Mouse (Mus musculus) forebrain, embryonic 16.5 days (tissue): ENCODE measurements around the gene Mia2. TPM values are rescaled to one million over a fixed set of nuclear protein-coding genes. Genes with fewer than 3 reads are reported as not detected.

Experiments used
- ATAC-seq: fragments of 200-750 bp; cut with Nextera tagmentation; 2 replicates; pipeline ENCODE4 v1.8.0; 2017; ENCODE audit warnings: mild to moderate bottlenecking, moderate library complexity
- H3K27ac ChIP-seq: fragments of 300-500 bp; sonication (generic); 2 replicates; pipeline ENCODE4 v1.5.1; 2014; ENCODE audit warnings: low read length, control low read depth
- H3K27me3 ChIP-seq: fragments of 300-500 bp; sonication (generic); replicated peaks from 2 replicates; pipeline ENCODE4 v1.6.1; 2014; ENCODE audit warnings: low read length; ENCODE audit not compliant: control insufficient read depth, insufficient read depth
- H3K36me3 ChIP-seq: fragments of 300-500 bp; sonication (generic); 2 replicates; pipeline ENCODE4 v1.6.1; 2014; ENCODE audit not compliant: control insufficient read depth, insufficient read depth
- H3K4me1 ChIP-seq: fragments of 300-500 bp; sonication (generic); replicated peaks from 2 replicates; pipeline ENCODE4 v1.6.1; 2014; ENCODE audit warnings: low read length; ENCODE audit not compliant: control insufficient read depth, insufficient read depth
- H3K4me2 ChIP-seq: fragments of 300-500 bp; sonication (generic); 2 replicates; pipeline ENCODE4 v1.6.1; 2014; ENCODE audit warnings: mild to moderate bottlenecking, low read length, control low read depth
- H3K4me3 ChIP-seq: fragments of 300-500 bp; sonication (generic); replicated peaks from 2 replicates; pipeline ENCODE4 v1.5.1; 2014; ENCODE audit warnings: mild to moderate bottlenecking, low read length, control low read depth
- H3K9ac ChIP-seq: fragments of 300-500 bp; sonication (generic); replicated peaks from 2 replicates; pipeline ENCODE4 v1.6.1; 2014; ENCODE audit warnings: low read depth, low read length, control low read depth
- H3K9me3 ChIP-seq: fragments of 300-500 bp; sonication (generic); 2 replicates; pipeline ENCODE4 v1.6.1; 2016; ENCODE audit warnings: low read length; ENCODE audit not compliant: control insufficient read depth
- WGBS: fragments of 180-500 bp; shearing (Covaris S2); extraction: QIAGEN DNeasy Blood & Tissue Kit; methylation state at CpG from one replicate; pipeline ENCODE4 v1.1.7; 2014; 5-methylcytosine and 5-hydroxymethylcytosine counted together
- polyA plus RNA-seq: library from polyadenylated mRNA; unstranded; fragments of >200 nt; fragmentation: Nextera tagmentation; extraction: Ambion mirVana; gene quantifications from 2 replicates; pipeline ENCODE4 v1.2.1, GENCODE M21; 2015

Mia2 gene
- polyA plus RNA-seq, 1 experiment from 2014 or later = 33.0 TPM

- Histone ChIP-seq H3K27ac (no peak overlapping the region), H3K4me3 (no peak overlapping the region), H3K4me1 (peaks cover 19% of the 10 kb centered on the region), H3K9me3 (no peaks in the 10 kb centered on the region), H3K4me2 (no peak overlapping the region), H3K27me3 (no peaks in the 10 kb centered on the region), H3K9ac (no peak overlapping the region), H3K36me3 (peaks cover 12% of the 10 kb centered on the region)
- WGBS = 83% methylated on average over 8 of the region's 8 CpGs
- no peak for ATAC-seq
These were observed 30.8 kb upstream of the Mia2 start for GRCm38 (mm10) chr12:59064837-59065236.

- H3K27me3 ChIP-seq = no peaks in the 10 kb centered on the region
- WGBS = 77% methylated on average over 3 of the region's 3 CpGs
- H3K9me3 ChIP-seq = no peaks in the 10 kb centered on the region
- H3K36me3 ChIP-seq = peaks cover 16% of the 10 kb centered on the region
- peak overlapping the region; percentile 88; the same call in 1 of the 2 replicates for H3K27ac ChIP-seq
- ATAC-seq = no peak
- no peak overlapping the region; the same call in 1 of the 2 replicates for H3K9ac ChIP-seq
- peak overlapping the region; percentile 79 for H3K4me2 ChIP-seq
- H3K4me1 ChIP-seq = peaks cover 12% of the 10 kb centered on the region
- H3K4me3 ChIP-seq = peak overlapping the region; percentile 99
These were observed 29.8 kb upstream of the Mia2 start for GRCm38 (mm10) chr12:59065776-59066175.

- Histone ChIP-seq H3K4me3 (peak within 1 kb of the TSS; percentile 99), H3K36me3 (peaks cover 23% of the 10 kb centered on the region), H3K4me1 (peaks cover 10% of the 10 kb centered on the region), H3K27me3 (no peaks in the 10 kb centered on the region), H3K9ac (peak within 1 kb of the TSS; percentile 99), H3K27ac (peak within 1 kb of the TSS; percentile 88), H3K4me2 (peak within 1 kb of the TSS; percentile 93), H3K9me3 (no peaks in the 10 kb centered on the region)
- WGBS = under 1% methylated on average over 43 of the region's 43 CpGs
- ATAC-seq = peak; percentile 100
These were observed 29.0 kb upstream of the Mia2 start, which contains the start of gene Pnn for GRCm38 (mm10) chr12:59066448-59067077. Gene Pnn (plus strand): TSS chr12:59066884.

DNA sequence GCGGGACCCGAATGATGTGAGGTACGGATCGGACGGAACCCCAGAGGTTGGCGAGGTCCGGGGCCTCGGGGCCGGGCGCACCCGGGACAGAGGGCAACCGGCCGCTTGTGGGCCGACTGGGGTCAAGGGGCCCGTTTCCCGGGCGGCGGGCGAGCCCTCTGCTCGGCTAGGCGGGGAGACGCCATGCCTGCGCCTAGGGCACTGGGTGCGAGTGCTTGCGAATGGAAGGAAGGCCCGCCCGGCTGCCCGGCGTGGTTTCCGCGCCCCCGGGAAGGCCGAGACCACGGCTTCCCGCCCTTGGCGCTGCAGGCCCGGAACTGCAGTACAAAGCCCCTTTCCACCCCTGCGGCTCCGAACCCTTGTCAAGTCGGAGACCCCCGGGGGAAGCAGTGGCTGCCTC is 28.5 kb upstream of the Mia2 start:
- Histone ChIP-seq H3K36me3 (peaks cover 27% of the 10 kb centered on the region), H3K9me3 (no peaks in the 10 kb centered on the region), H3K9ac (peak overlapping the region; percentile 99), H3K27ac (peak overlapping the region; percentile 85), H3K27me3 (no peaks in the 10 kb centered on the region), H3K4me2 (peak overlapping the region; percentile 93), H3K4me3 (peak overlapping the region; percentile 99), H3K4me1 (peaks cover 10% of the 10 kb centered on the region)
- no peak; the same call in 1 of the 2 replicates for ATAC-seq
- WGBS = under 1% methylated on average over 30 of the region's 41 CpGs

- no peak overlapping the region for H3K4me2 ChIP-seq
- H3K27me3 ChIP-seq = no peaks in the 10 kb centered on the region
- H3K4me3 ChIP-seq = no peak overlapping the region
- no peak for ATAC-seq
- WGBS = 93% methylated on average over 13 of the region's 13 CpGs
- peaks cover 10% of the 10 kb centered on the region for H3K4me1 ChIP-seq
- peaks cover 28% of the 10 kb centered on the region for H3K36me3 ChIP-seq
- no peaks in the 10 kb centered on the region for H3K9me3 ChIP-seq
- H3K9ac ChIP-seq = no peak overlapping the region
- no peak overlapping the region for H3K27ac ChIP-seq
These were observed 26.8 kb upstream of the Mia2 start for GRCm38 (mm10) chr12:59068791-59069190.

DNA sequence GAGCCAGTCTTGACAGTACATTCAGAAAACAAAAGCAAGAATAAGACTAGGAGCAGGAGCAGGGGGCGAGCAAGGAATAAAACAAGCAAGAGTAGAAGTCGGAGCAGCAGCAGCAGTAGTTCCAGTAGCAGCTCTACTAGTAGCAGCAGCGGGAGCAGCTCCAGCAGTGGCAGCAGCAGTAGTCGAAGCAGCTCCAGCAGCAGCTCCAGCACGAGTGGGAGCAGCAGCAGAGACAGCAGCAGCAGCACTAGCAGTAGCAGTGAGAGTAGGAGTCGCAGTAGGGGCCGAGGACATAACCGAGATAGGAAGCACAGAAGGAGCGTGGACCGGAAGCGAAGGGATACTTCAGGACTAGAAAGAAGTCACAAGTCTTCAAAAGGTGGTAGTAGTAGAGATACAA is 23.3 kb upstream of the Mia2 start:
- peaks cover 7% of the 10 kb centered on the region for H3K4me1 ChIP-seq
- H3K9ac ChIP-seq = no peak overlapping the region
- no peak for ATAC-seq
- H3K27ac ChIP-seq = no peak overlapping the region
- 88% methylated on average over 11 of the region's 11 CpGs for WGBS
- H3K27me3 ChIP-seq = no peaks in the 10 kb centered on the region
- H3K9me3 ChIP-seq = no peaks in the 10 kb centered on the region
- no peak overlapping the region for H3K4me2 ChIP-seq
- H3K4me3 ChIP-seq = no peak overlapping the region
- H3K36me3 ChIP-seq = peaks cover 28% of the 10 kb centered on the region

DNA sequence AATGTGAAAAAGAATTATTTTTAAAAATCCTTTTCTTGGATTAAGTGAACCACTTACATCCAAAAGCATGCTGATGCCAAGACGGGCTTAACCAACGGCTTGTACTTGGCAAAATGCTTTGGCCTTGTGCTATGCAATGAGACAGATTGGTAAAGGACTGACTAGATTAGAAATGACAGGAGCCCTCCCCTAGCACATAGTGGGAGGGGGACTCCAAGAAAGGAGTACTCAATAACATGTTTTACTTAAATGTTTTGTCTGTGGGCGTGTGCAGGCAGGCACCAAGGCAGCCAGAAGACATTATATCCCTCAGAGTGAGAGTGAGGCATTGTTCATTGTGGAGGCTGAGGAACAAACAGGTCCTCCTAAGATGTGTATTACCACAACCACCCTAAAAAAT is 21.5 kb upstream of the Mia2 start:
- WGBS = 64% methylated on average over 3 of the region's 3 CpGs
- no peaks in the 10 kb centered on the region for H3K4me1 ChIP-seq
- H3K27ac ChIP-seq = no peak overlapping the region
- ATAC-seq = peak; percentile 61
- peaks cover 21% of the 10 kb centered on the region for H3K36me3 ChIP-seq
- no peaks in the 10 kb centered on the region for H3K9me3 ChIP-seq
- H3K9ac ChIP-seq = no peak overlapping the region
- no peak overlapping the region for H3K4me2 ChIP-seq
- no peaks in the 10 kb centered on the region for H3K27me3 ChIP-seq
- H3K4me3 ChIP-seq = no peak overlapping the region

DNA sequence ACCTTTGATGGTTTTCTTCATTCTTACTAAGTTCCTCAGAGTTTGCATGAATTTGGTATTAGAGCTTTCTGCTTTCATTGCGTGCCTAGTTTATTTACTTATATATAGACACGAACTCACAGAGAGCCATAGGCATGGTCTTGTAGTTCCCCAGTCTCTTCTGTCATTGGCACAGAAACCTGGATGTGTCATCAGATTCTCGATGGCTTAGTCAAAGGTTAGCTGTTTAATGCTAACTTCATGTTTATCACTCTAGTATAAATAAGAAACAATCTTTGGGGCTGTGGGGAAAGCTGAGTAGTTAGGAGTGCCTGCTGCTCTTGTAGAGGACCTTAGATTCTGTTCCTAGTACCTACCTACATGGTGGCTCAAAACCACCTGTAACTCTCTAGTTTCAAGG is 18.6 kb upstream of the Mia2 start:
- H3K36me3 ChIP-seq = peaks cover 2% of the 10 kb centered on the region
- 94% methylated on average over 3 of the region's 3 CpGs for WGBS

GRCm38 (mm10) chr12:59077883-59078282 is 17.7 kb upstream of the Mia2 start:
- Histone ChIP-seq H3K4me1 (no peaks in the 10 kb centered on the region), H3K9me3 (no peaks in the 10 kb centered on the region), H3K4me3 (no peak overlapping the region), H3K9ac (no peak overlapping the region), H3K27ac (no peak overlapping the region), H3K4me2 (no peak overlapping the region), H3K36me3 (no peaks in the 10 kb centered on the region), H3K27me3 (no peaks in the 10 kb centered on the region)
- WGBS = 98% methylated on average over 3 of the region's 3 CpGs
- ATAC-seq = no peak

More for the DNA sequence above, 18.6 kb upstream of the Mia2 start:
- no peak for ATAC-seq
- H3K27me3 ChIP-seq = no peaks in the 10 kb centered on the region
- H3K27ac ChIP-seq = no peak overlapping the region
- no peak overlapping the region for H3K4me2 ChIP-seq
- no peaks in the 10 kb centered on the region for H3K9me3 ChIP-seq
- H3K4me1 ChIP-seq = no peaks in the 10 kb centered on the region
- no peak overlapping the region for H3K9ac ChIP-seq
- H3K4me3 ChIP-seq = no peak overlapping the region
